Mouse (Mus musculus): ENCODE results near the gene Gm5129. TPM values are rescaled to one million over a fixed set of nuclear protein-coding genes. Genes with fewer than 3 reads are reported as not detected.
"Not testable (repeated sequence)": the region's sequence is repeated elsewhere in the genome, so short reads cannot be mapped to it uniquely, and the experiment has no call there.

Gm5129 gene
- polyA plus RNA-seq, 1 experiment from 2014 or later, result not detected

- Histone ChIP-seq H3K9ac (no peak overlapping the region), H3K4me1 (replicated peaks) (no peaks in the 10 kb centered on the region), H3K9me3 (replicated peaks) (no peaks in the 10 kb centered on the region), H3K4me2 (no peak overlapping the region), H3K27me3 (no peaks in the 10 kb centered on the region), H3K4me3 (replicated peaks) (no peak overlapping the region), H3K27ac (replicated peaks) (no peak overlapping the region), H3K36me3 (replicated peaks) (peaks cover 82% of the 10 kb centered on the region)
- no peak for ATAC-seq (ENCODE audit: insufficient read depth)
Observed at GRCm38 (mm10) chr5:29752894-29753293, 17.2 kb upstream of the Gm5129 start.

DNA sequence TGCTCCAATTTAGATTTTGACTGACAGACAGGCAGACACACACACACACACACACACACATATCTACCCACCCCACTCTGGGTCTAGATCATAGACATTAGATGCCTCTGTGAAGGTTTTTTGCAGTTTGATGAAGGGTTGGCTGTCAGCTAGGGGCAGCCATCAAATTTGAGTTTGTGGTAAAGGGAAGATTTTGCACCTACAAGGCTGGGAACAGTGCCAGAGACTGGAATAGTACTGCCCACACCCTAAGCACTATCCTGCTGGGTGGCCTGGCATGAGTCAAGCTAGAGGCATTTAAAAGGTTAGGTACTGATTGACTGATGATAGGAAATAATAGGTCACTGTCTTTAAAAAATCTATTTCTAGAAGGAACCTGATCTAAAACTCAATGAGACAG, 15.6 kb upstream of the Gm5129 start:
- H3K36me3 ChIP-seq (replicated peaks), result peaks cover 72% of the 10 kb centered on the region
- no peaks in the 10 kb centered on the region for H3K4me1 ChIP-seq (replicated peaks)
- H3K4me3 ChIP-seq (replicated peaks), result no peak overlapping the region
- no peak overlapping the region for H3K9ac ChIP-seq
- H3K27me3 ChIP-seq, result no peaks in the 10 kb centered on the region
- no peak for ATAC-seq (ENCODE audit: insufficient read depth)
- no peak overlapping the region for H3K27ac ChIP-seq (replicated peaks)
- no peaks in the 10 kb centered on the region for H3K9me3 ChIP-seq (replicated peaks)
- H3K4me2 ChIP-seq, result no peak overlapping the region

GRCm38 (mm10) chr5:29747661-29748060, 11.9 kb upstream of the Gm5129 start:
- ATAC-seq (ENCODE audit: insufficient read depth), result no peak
- no peaks in the 10 kb centered on the region for H3K9me3 ChIP-seq (replicated peaks)
- no peak overlapping the region for H3K9ac ChIP-seq
- 89% methylated on average over 2 of the region's 2 CpGs for WGBS (ENCODE audit: insufficient replicate concordance)
- peaks cover 46% of the 10 kb centered on the region for H3K36me3 ChIP-seq (replicated peaks)
- no peak overlapping the region for H3K4me2 ChIP-seq
- peaks cover 2% of the 10 kb centered on the region; the same call in 1 of the 2 replicates for H3K4me1 ChIP-seq (replicated peaks)
- no peak overlapping the region for H3K4me3 ChIP-seq (replicated peaks)
- no peak overlapping the region for H3K27ac ChIP-seq (replicated peaks)
- H3K27me3 ChIP-seq, result no peaks in the 10 kb centered on the region

GRCm38 (mm10) chr5:29741093-29741492, 5.4 kb upstream of the Gm5129 start:
- Histone ChIP-seq H3K4me3 (replicated peaks) (no peak overlapping the region), H3K27ac (replicated peaks) (no peak overlapping the region), H3K27me3 (no peaks in the 10 kb centered on the region), H3K9ac (no peak overlapping the region), H3K4me2 (no peak overlapping the region), H3K36me3 (replicated peaks) (peaks cover 17% of the 10 kb centered on the region), H3K4me1 (replicated peaks) (peaks cover 43% of the 10 kb centered on the region), H3K9me3 (replicated peaks) (no peaks in the 10 kb centered on the region)
- 73% methylated on average over 4 of the region's 4 CpGs for WGBS (ENCODE audit: insufficient replicate concordance)
- no peak for ATAC-seq (ENCODE audit: insufficient read depth)

- Histone ChIP-seq H3K27ac (replicated peaks) (no peak overlapping the region), H3K4me3 (replicated peaks) (no peak overlapping the region), H3K4me2 (no peak overlapping the region), H3K27me3 (no peaks in the 10 kb centered on the region), H3K4me1 (replicated peaks) (peaks cover 43% of the 10 kb centered on the region), H3K36me3 (replicated peaks) (peaks cover 17% of the 10 kb centered on the region), H3K9ac (no peak overlapping the region), H3K9me3 (replicated peaks) (no peaks in the 10 kb centered on the region)
- ATAC-seq (ENCODE audit: insufficient read depth), result no peak
- 61% methylated on average over 1 of the region's 1 CpGs for WGBS (ENCODE audit: insufficient replicate concordance)
Observed at GRCm38 (mm10) chr5:29740651-29741050, 4.9 kb upstream of the Gm5129 start.

GRCm38 (mm10) chr5:29738076-29738475, 2.3 kb upstream of the Gm5129 start:
- 68% methylated on average over 4 of the region's 4 CpGs for WGBS (ENCODE audit: insufficient replicate concordance)
- Histone ChIP-seq H3K4me2 (peak overlapping the region; percentile 81; the same call in 1 of the 2 replicates), H3K36me3 (replicated peaks) (peaks cover 6% of the 10 kb centered on the region), H3K9ac (no peak overlapping the region), H3K27ac (replicated peaks) (no peak overlapping the region), H3K9me3 (replicated peaks) (no peaks in the 10 kb centered on the region), H3K4me1 (replicated peaks) (peaks cover 55% of the 10 kb centered on the region), H3K27me3 (no peaks in the 10 kb centered on the region), H3K4me3 (replicated peaks) (no peak overlapping the region)
- ATAC-seq (ENCODE audit: insufficient read depth), result no peak

DNA sequence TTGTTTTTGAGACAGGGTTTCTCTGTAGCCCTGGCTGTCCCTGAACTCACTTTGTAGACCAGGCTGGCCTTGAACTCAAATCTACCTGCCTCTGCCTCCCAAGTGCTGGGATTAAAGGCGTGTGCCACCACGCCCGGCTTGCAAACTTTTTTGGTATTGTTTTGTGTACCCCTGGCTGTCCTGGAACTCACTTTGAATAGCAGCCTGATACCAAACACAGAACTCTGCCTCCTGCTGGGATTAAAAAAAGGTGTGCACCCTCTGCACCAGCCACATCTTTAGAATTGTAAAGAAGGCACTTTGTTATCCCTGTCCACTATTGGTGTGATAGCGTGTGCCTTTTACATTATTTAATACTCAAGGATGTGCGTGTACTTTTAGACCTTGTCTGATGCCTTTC, 1.7 kb upstream of the Gm5129 start:
- 70% methylated on average over 5 of the region's 5 CpGs for WGBS (ENCODE audit: insufficient replicate concordance)
- peak overlapping the region; percentile 81 for H3K4me2 ChIP-seq
- H3K4me3 ChIP-seq (replicated peaks), result peak overlapping the region; percentile 91
- no peaks in the 10 kb centered on the region for H3K9me3 ChIP-seq (replicated peaks)
- H3K36me3 ChIP-seq (replicated peaks), result peaks cover 6% of the 10 kb centered on the region; the same call in 1 of the 2 replicates
- H3K27ac ChIP-seq (replicated peaks), result 0 out of 2 replicates have a peak overlapping the region, but pooled peaks have one; percentile 34
- H3K9ac ChIP-seq, result 0 out of 2 replicates have a peak overlapping the region, but pooled peaks have one; percentile 92
- ATAC-seq (ENCODE audit: insufficient read depth), result no peak
- H3K4me1 ChIP-seq (replicated peaks), result peaks cover 51% of the 10 kb centered on the region
- no peaks in the 10 kb centered on the region for H3K27me3 ChIP-seq

GRCm38 (mm10) chr5:29736942-29737341, 1.2 kb upstream of the Gm5129 start:
- peak overlapping the region; percentile 91 for H3K4me3 ChIP-seq (replicated peaks)
- no peaks in the 10 kb centered on the region for H3K9me3 ChIP-seq (replicated peaks)
- H3K27me3 ChIP-seq, result no peaks in the 10 kb centered on the region
- H3K9ac ChIP-seq, result peak overlapping the region; percentile 92
- peak overlapping the region; percentile 95 for H3K27ac ChIP-seq (replicated peaks)
- peaks cover 48% of the 10 kb centered on the region for H3K4me1 ChIP-seq (replicated peaks)
- ATAC-seq (ENCODE audit: insufficient read depth), result no peak
- WGBS (ENCODE audit: insufficient replicate concordance), result 29% methylated on average over 9 of the region's 9 CpGs
- H3K4me2 ChIP-seq, result peak overlapping the region; percentile 81
- H3K36me3 ChIP-seq (replicated peaks), result peaks cover 2% of the 10 kb centered on the region; the same call in 1 of the 2 replicates

- Histone ChIP-seq H3K27ac (replicated peaks) (peak overlapping the region; percentile 95), H3K4me3 (replicated peaks) (peak overlapping the region; percentile 91), H3K27me3 (no peaks in the 10 kb centered on the region), H3K9ac (peak overlapping the region; percentile 92), H3K4me1 (replicated peaks) (peaks cover 45% of the 10 kb centered on the region), H3K9me3 (replicated peaks) (no peaks in the 10 kb centered on the region), H3K4me2 (peak overlapping the region; percentile 81), H3K36me3 (replicated peaks) (no peaks in the 10 kb centered on the region)
- ATAC-seq (ENCODE audit: insufficient read depth), result peak; percentile 51
- under 1% methylated on average over 43 of the region's 48 CpGs for WGBS (ENCODE audit: insufficient replicate concordance)
Observed at GRCm38 (mm10) chr5:29736073-29736900, 551 bp upstream of the Gm5129 start.

DNA sequence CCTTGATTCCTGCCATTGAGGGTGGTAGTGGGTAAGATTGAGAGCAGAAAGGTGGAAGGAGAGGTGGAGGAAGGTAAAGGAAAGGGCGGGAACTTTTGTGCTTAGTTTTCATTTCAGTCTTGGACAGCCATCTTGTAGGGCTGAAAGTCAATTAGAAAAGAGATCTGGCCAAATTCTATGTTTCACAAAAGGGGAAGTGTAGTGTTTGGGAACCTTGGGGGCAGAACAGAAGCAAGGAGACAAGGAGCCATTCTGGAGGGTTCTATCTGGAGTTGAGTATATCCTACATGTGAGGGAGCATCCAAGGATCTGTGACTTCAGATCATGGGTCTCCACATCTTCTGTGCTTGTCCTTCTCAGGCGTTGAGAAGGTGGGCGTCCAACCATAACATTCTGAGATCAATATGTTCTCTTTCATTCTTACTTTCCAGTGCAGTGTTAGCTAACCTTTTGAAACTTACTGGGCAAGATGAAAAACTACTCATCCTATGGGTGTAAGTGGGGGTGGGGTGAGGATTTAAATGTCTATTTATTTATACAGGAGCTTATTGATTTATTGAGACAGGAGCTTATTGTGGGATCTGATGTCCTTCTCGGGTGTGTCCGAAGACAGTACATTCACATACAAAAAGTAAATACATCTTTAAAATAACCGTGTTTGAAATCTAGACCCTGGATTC, 765 bp downstream of the Gm5129 start:
- peak overlapping the region; percentile 92 for H3K9ac ChIP-seq
- WGBS (ENCODE audit: insufficient replicate concordance), result 30% methylated on average over 6 of the region's 6 CpGs
- peak overlapping the region; percentile 91 for H3K4me3 ChIP-seq (replicated peaks)
- peak overlapping the region; percentile 95 for H3K27ac ChIP-seq (replicated peaks)
- no peaks in the 10 kb centered on the region for H3K9me3 ChIP-seq (replicated peaks)
- peak overlapping the region; percentile 81 for H3K4me2 ChIP-seq
- H3K27me3 ChIP-seq, result no peaks in the 10 kb centered on the region
- peaks cover 40% of the 10 kb centered on the region for H3K4me1 ChIP-seq (replicated peaks)
- ATAC-seq (ENCODE audit: insufficient read depth), result 0 out of 2 replicates have a peak, but pooled peaks have one; percentile 1
- H3K36me3 ChIP-seq (replicated peaks), result no peaks in the 10 kb centered on the region

GRCm38 (mm10) chr5:29726070-29726469, 9.7 kb downstream of the Gm5129 start:
- H3K27ac ChIP-seq (replicated peaks); H3K9me3 ChIP-seq (replicated peaks); H3K9ac ChIP-seq; H3K4me2 ChIP-seq; H3K4me3 ChIP-seq (replicated peaks); H3K36me3 ChIP-seq (replicated peaks); H3K4me1 ChIP-seq (replicated peaks); H3K27me3 ChIP-seq; ATAC-seq (ENCODE audit: insufficient read depth): not testable (repeated sequence)
- 54% methylated on average over 5 of the region's 5 CpGs for WGBS (ENCODE audit: insufficient replicate concordance)
